Mouse (Mus musculus): ENCODE data around the gene Gpr137. TPM values are rescaled to one million over a fixed set of nuclear protein-coding genes. Genes with fewer than 3 reads are reported as not detected.

Gpr137 gene
- total and polyA plus RNA-seq, 2 experiments from 2014 or later, result 68.7 to 122 TPM

DNA sequence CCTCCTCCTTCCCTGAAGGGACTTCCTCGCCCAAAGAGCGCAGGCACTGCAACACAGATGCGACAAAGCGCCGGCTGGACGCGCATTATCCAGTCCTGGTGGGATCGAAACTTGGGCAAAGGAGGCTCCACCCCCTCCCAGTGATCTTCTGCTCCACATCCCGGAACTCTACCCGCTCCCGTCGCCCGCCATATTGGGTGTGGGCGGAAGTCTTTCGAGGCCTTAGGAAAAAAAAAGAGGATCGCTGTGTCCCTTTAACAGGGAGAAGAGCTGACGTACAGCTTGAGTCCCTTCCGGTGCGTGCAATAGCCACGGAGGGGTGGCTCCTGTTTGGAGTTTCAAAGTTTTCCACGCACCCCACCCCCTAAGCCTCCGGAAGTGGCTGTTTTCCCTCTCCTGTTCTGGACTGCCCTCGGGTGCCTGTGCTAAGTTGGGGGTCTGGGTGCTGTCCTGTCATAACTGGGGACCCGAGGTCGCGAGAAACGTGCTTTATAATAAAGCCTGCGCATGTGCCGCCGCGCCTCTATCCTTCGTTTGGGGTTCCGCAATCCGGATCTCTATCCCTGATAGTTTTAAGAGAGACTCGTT lies 9.2 kb upstream of the Gpr137 start:
- Histone ChIP-seq H3K27me3 (ENCODE audit: insufficient read depth, low read length) (no peaks in the 10 kb centered on the region), H3K4me2 (ENCODE audit: low read depth, low read length) (peak overlapping the region; percentile 99), H3K36me3 (ENCODE audit: insufficient read depth, low read length) (0 out of 2 replicates have a peak, but pooled peaks cover 4% of the 10 kb centered on the region), H3K27ac (peak overlapping the region; percentile 91), H3K9me3 (ENCODE audit: low read length) (no peaks in the 10 kb centered on the region), H3K4me1 (ENCODE audit: insufficient read depth, low read length) (peaks cover 14% of the 10 kb centered on the region), H3K4me3 (ENCODE audit: low read length) (peak overlapping the region; percentile 61), H3K9ac (replicated peaks; ENCODE audit: low read length) (peak overlapping the region; percentile 59)
- DNase-seq (ENCODE audit: low spot score) (peak; percentile 95), ATAC-seq (peak; percentile 88)
- no peak for TF ChIP-seq CTCF (IDR thresholded peaks at IDR 0.05; ENCODE audit: low read depth)
- WGBS, result 0% methylated on average over 35 of the region's 35 CpGs

DNA sequence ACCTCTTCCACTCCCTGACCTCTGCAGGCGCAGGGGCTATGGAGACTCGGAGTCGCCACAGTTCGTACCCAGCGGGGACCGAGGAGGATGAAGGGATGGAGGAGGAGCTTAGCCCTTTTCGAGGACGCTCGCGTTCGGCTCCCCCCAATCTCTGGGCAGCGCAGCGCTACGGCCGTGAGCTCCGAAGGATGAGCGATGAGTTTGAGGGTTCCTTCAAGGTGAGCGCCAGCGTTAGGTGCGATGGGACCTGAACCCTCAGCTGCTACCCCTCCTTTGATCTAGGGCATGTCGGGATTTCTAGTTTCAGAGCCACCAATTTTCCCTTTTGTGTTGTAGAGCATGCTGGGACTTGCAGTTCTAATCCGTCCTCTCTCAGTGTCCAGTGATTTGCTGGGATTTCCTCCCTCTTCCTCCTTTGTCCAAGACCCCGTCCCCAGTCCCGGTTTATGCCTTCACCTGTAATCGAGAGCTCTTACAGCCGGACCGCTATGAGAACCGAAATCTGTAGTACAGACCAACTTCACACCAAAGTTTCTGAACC lies 8.4 kb upstream of the Gpr137 start:
- Histone ChIP-seq H3K9ac (replicated peaks; ENCODE audit: low read length) (peak overlapping the region; percentile 59), H3K4me1 (ENCODE audit: insufficient read depth, low read length) (peaks cover 14% of the 10 kb centered on the region), H3K4me3 (ENCODE audit: low read length) (peak overlapping the region; percentile 61), H3K9me3 (ENCODE audit: low read length) (no peaks in the 10 kb centered on the region), H3K27ac (peak overlapping the region; percentile 91), H3K4me2 (ENCODE audit: low read depth, low read length) (peak overlapping the region; percentile 99), H3K36me3 (ENCODE audit: insufficient read depth, low read length) (0 out of 2 replicates have a peak, but pooled peaks cover 1% of the 10 kb centered on the region), H3K27me3 (ENCODE audit: insufficient read depth, low read length) (no peaks in the 10 kb centered on the region)
- ATAC-seq (peak; percentile 25), DNase-seq (ENCODE audit: low spot score) (peak; percentile 75)
- TF ChIP-seq CTCF (IDR thresholded peaks at IDR 0.05; ENCODE audit: low read depth), result no peak
- under 1% methylated on average over 28 of the region's 28 CpGs for WGBS

- Histone ChIP-seq H3K4me1 (ENCODE audit: insufficient read depth, low read length) (peaks cover 14% of the 10 kb centered on the region), H3K4me2 (ENCODE audit: low read depth, low read length) (peak overlapping the region; percentile 99), H3K9me3 (ENCODE audit: low read length) (no peaks in the 10 kb centered on the region), H3K27ac (peak overlapping the region; percentile 91; the same call in 1 of the 2 replicates), H3K36me3 (ENCODE audit: insufficient read depth, low read length) (no peaks in the 10 kb centered on the region), H3K9ac (replicated peaks; ENCODE audit: low read length) (peak overlapping the region; percentile 59; the same call in 1 of the 2 replicates), H3K27me3 (ENCODE audit: insufficient read depth, low read length) (no peaks in the 10 kb centered on the region), H3K4me3 (ENCODE audit: low read length) (peak overlapping the region; percentile 61; the same call in 1 of the 2 replicates)
- no peak for TF ChIP-seq CTCF (IDR thresholded peaks at IDR 0.05; ENCODE audit: low read depth)
- 35% methylated on average over 5 of the region's 5 CpGs for WGBS
- no peak for ATAC-seq
- no peak for DNase-seq (ENCODE audit: low spot score)
Measured at GRCm38 (mm10) chr19:6949951-6950350, 7.7 kb upstream of the Gpr137 start.

DNA sequence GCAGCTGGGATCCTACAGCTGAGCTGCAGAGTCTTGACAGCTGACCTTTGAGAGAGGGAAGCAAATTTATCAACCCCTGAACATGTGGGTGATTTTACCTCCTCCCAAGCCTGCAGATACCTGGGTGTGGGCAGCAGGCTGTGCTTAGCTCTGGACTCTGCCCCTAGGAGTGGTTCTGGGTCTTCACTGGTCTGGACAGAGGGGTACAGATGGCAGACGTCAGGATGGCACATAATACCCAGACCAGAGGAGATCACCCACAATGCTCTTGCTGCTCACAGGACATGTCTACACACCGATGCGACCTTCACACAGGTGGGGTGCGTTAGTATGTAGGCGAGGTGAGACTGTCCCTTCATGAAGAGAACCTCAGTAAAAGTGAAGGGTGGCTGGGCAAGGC lies 7.3 kb upstream of the Gpr137 start:
- Histone ChIP-seq H3K27ac (no peak overlapping the region), H3K27me3 (ENCODE audit: insufficient read depth, low read length) (no peaks in the 10 kb centered on the region), H3K36me3 (ENCODE audit: insufficient read depth, low read length) (no peaks in the 10 kb centered on the region), H3K9me3 (ENCODE audit: low read length) (no peaks in the 10 kb centered on the region), H3K9ac (replicated peaks; ENCODE audit: low read length) (no peak overlapping the region; the same call in 1 of the 2 replicates), H3K4me2 (ENCODE audit: low read depth, low read length) (no peak overlapping the region; the same call in 1 of the 2 replicates), H3K4me1 (ENCODE audit: insufficient read depth, low read length) (peaks cover 14% of the 10 kb centered on the region), H3K4me3 (ENCODE audit: low read length) (no peak overlapping the region)
- ATAC-seq, result no peak
- 88% methylated on average over 5 of the region's 5 CpGs for WGBS
- no peak for DNase-seq (ENCODE audit: low spot score)
- TF ChIP-seq CTCF (IDR thresholded peaks at IDR 0.05; ENCODE audit: low read depth), result no peak

DNA sequence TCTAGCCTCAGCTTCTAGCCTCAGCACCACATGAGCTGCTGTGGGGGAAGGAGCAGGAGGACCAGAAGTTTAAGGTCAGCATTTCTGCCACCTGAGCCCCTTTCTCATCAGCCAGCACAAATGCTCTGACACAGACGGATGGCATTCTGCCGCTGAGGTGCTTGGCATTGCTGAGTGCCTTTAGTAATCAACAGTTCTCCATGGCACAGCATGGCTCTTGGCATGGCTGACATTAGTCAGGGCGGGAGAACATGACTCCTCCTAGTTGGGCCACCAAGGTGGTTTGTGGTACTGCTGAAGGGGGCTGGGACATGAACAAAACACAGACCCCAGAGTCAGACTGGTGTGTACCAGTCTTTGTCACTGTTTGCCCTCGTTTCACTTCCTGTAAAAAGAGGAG lies 5.9 kb upstream of the Gpr137 start:
- 53% methylated on average over 4 of the region's 4 CpGs for WGBS
- H3K36me3 ChIP-seq (ENCODE audit: insufficient read depth, low read length), result no peaks in the 10 kb centered on the region
- H3K4me3 ChIP-seq (ENCODE audit: low read length), result no peak overlapping the region
- peaks cover 13% of the 10 kb centered on the region for H3K4me1 ChIP-seq (ENCODE audit: insufficient read depth, low read length)
- ATAC-seq, result no peak
- no peak overlapping the region; the same call in 1 of the 2 replicates for H3K27ac ChIP-seq
- H3K9me3 ChIP-seq (ENCODE audit: low read length), result no peaks in the 10 kb centered on the region
- no peak for TF ChIP-seq CTCF (IDR thresholded peaks at IDR 0.05; ENCODE audit: low read depth)
- H3K9ac ChIP-seq (replicated peaks; ENCODE audit: low read length), result 0 out of 2 replicates have a peak overlapping the region, but pooled peaks have one; percentile 13
- no peak overlapping the region for H3K4me2 ChIP-seq (ENCODE audit: low read depth, low read length)
- peak; percentile 35 for DNase-seq (ENCODE audit: low spot score)
- no peaks in the 10 kb centered on the region for H3K27me3 ChIP-seq (ENCODE audit: insufficient read depth, low read length)

- Histone ChIP-seq H3K36me3 (ENCODE audit: insufficient read depth, low read length) (no peaks in the 10 kb centered on the region), H3K9me3 (ENCODE audit: low read length) (no peaks in the 10 kb centered on the region), H3K27me3 (ENCODE audit: insufficient read depth, low read length) (no peaks in the 10 kb centered on the region), H3K4me2 (ENCODE audit: low read depth, low read length) (no peak overlapping the region), H3K27ac (no peak overlapping the region; the same call in 1 of the 2 replicates), H3K4me3 (ENCODE audit: low read length) (no peak overlapping the region), H3K4me1 (ENCODE audit: insufficient read depth, low read length) (peaks cover 13% of the 10 kb centered on the region), H3K9ac (replicated peaks; ENCODE audit: low read length) (0 out of 2 replicates have a peak overlapping the region, but pooled peaks have one; percentile 13)
- ATAC-seq (no peak), DNase-seq (ENCODE audit: low spot score) (no peak)
- 55% methylated on average over 4 of the region's 4 CpGs for WGBS
- TF ChIP-seq CTCF (IDR thresholded peaks at IDR 0.05; ENCODE audit: low read depth), result no peak
Measured at GRCm38 (mm10) chr19:6947742-6948141, 5.5 kb upstream of the Gpr137 start.

- no peak overlapping the region for H3K27ac ChIP-seq
- DNase-seq (ENCODE audit: low spot score) (no peak), ATAC-seq (no peak)
- TF ChIP-seq CTCF (IDR thresholded peaks at IDR 0.05; ENCODE audit: low read depth), result no peak
- no peak overlapping the region for H3K4me3 ChIP-seq (ENCODE audit: low read length)
- H3K27me3 ChIP-seq (ENCODE audit: insufficient read depth, low read length), result no peaks in the 10 kb centered on the region
- no peaks in the 10 kb centered on the region for H3K36me3 ChIP-seq (ENCODE audit: insufficient read depth, low read length)
- 92% methylated on average over 6 of the region's 6 CpGs for WGBS
- no peaks in the 10 kb centered on the region for H3K9me3 ChIP-seq (ENCODE audit: low read length)
- no peak overlapping the region for H3K4me2 ChIP-seq (ENCODE audit: low read depth, low read length)
- H3K9ac ChIP-seq (replicated peaks; ENCODE audit: low read length), result no peak overlapping the region
- H3K4me1 ChIP-seq (ENCODE audit: insufficient read depth, low read length), result peaks cover 24% of the 10 kb centered on the region
Measured at GRCm38 (mm10) chr19:6943709-6944108, 1.4 kb upstream of the Gpr137 start.
